Mouse (Mus musculus) ES-CJ7 (cell line): ENCODE results near the gene Gpatch1.
"Not testable (repeated sequence)": the region's sequence is repeated elsewhere in the genome, so short reads cannot be mapped to it uniquely, and the experiment has no call there.

ENCODE experiments used
- DNase-seq: peaks from one replicate; pipeline ENCODE4 v3.0.0; 2011; ENCODE audit warnings: low read depth, low spot score

The Gpatch1 gene

DNA sequence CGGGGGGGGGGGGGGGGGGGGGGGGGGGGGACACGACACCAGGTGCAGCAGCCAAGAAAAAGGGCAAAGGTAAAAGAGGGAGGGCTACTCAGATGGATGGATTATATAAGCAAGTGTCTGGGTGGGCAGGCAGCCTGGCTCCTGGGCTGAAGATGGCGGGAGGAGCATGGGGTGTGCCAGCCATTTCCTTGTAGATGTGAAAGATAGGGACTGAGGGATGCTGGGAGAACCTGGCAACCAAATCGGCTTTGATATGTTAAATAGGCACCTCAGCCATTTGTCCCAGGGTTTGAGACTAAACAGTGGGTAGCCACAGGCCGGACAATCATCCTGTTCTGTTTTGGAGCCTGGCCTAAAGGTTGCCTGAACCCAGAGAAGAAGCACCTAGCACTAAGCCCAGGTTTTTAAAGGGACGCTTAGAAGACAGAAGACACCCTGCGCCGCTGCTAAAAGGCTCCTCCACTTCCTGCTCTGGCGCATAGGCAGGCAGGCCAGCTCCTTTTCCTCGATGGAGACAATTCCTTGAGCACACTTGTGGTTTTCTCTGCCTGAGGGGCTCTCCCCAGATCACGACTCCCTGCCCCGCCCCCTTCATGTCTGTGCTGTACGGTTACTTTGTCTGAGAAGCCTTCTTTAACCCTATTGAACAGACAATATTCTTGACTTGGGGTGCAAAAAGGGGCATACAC, 4.6 kb upstream of the Gpatch1 start:
- DNase-seq, result peak; percentile 92

DNA sequence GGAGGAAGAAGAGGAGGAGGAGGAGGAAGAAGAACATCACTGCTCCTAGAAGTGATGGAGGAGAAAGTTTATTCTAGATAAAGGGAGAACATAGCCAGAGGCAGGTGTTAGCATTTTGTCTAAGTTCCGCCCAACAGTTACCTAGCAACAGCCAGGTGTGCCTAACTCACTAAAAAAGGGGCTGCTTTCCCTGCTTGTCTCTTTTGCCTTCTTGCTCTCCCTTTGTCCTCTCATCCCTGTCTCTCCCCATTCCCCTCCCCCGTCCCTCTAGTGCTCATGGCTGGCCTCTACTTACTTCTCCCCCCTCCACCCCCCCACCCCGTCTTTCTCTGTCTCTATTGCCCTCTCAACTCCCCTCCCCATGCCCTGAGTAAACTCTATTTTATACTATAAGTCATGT, 3.9 kb upstream of the Gpatch1 start:
- DNase-seq, result peak; percentile 73

GRCm38 (mm10) chr7:35319755-35320154, 1.5 kb upstream of the Gpatch1 start:
- DNase-seq, result peak; percentile 73

DNA sequence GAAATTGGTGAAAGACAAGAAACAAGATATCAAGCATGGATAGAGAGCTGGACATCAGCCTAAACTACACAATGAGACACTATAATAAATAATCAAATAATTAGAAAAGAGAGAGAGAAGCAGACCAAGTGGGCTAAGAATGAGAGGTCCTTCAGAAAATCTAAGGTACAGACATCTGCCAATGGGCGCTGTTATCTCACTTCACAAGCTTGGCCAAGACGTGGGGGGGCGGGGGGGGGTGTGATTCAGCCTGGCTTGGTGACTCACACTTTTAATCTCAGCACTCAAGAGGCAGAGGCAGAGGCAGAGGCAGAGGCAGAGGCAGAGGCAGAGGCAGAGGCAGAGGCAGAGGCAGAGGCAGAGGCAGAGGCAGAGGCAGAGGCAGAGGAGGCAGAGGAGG, 981 bp upstream of the Gpatch1 start:
- not testable (repeated sequence) for DNase-seq

- DNase-seq, result peak; percentile 32
These were observed 4.1 kb downstream of the Gpatch1 start for GRCm38 (mm10) chr7:35314156-35314555.

DNA sequence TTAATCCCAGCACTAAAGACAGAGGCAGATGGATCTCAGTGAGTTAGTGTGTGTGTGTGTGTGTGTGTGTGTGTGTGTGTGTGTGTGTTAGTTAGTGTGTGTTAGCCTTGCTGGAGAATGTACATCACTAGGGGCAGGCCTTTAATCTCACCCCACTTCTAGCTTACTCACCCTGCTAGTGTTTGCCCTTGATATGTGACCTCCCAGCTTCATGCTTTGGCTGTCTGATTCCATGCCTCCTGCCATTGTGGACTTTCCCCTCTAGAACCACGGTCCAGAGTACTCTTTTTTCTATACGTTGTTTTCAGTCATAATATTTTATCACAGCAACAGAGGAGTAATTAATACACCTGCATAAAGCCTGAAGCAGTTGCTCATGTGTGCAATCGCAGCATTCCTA, 7.0 kb downstream of the Gpatch1 start:
- DNase-seq, result no peak

DNA sequence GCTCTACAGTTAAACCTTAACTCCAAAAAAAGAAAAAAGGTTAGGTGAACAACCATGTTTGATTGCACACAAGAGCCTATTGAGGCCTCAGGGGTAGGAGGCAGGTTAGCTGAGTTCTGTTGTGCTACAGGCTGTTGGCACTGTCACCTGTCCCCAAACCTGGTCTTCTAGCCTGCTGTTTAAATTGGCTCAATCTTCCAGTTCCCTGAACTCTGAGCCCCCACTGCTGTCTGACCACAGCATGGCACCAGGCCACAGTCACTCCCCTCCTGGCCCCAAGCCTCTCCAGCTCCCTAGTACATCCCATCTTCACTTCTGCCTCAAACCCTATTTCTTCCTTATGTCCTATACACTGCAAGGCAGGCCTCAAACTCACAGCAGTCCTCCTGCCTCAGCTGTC, 17.4 kb downstream of the Gpatch1 start:
- no peak for DNase-seq

DNA sequence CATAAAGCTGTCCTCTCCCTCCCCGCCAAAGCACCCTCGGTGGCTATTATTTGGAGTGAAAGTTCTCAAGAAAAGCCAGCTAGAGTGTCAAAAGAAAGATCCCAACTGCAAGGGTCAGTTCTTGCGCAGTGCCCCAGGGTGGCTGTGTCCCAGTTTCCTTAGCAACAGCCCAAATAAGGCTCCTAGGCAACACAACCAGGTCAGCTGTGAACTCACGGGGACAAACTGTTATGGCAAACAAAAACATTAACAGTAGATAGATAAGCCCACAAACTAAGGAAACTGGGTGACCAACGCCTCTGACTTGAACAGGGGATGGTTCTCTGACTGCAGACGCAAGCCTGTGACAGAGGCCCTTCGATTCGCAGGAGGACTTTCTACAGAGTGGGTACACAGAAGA, 18.6 kb downstream of the Gpatch1 start:
- DNase-seq, result no peak

DNA sequence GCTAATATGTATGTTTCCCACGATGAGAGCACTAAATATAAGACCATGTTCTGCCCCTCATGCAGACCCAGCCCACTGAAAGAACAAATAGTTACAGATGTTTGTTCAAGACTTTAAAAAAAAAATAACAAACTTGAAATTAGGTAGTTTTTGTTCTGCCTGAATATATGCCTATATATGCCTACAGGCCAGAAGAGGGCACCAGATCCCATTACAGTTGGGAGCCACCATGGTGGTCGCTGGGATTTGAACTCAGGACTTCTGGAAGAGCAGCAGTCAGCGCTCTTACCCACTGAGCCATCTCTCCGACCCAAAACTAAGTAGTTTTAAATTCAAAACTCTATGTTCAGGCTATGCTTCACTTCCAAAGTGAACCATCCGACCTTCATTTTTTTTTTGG, 20.4 kb downstream of the Gpatch1 start:
- DNase-seq, result no peak

- no peak for DNase-seq
These were observed 22.6 kb downstream of the Gpatch1 start for GRCm38 (mm10) chr7:35295631-35296030.

DNA sequence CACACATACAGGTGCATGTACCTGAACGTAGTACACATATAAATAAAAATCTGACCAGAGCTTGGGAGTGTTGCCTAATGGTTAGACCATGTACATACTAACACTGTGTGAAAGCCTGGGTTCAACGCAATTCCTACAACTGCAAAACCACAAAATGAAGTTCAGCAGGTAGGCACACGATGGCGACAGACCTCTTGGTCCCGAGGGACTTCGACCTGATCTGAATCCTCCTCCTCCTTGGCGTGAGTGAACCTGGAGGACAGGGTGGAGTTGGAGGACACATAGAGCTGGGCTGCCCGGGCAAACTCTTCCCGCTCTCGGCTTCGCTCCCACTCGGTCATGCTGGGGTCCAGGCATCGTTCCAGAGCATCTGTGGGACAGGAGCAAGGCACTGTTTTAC, 24.8 kb downstream of the Gpatch1 start:
- peak; percentile 61 for DNase-seq

GRCm38 (mm10) chr7:35278933-35279332, 39.3 kb downstream of the Gpatch1 start:
- no peak for DNase-seq

DNA sequence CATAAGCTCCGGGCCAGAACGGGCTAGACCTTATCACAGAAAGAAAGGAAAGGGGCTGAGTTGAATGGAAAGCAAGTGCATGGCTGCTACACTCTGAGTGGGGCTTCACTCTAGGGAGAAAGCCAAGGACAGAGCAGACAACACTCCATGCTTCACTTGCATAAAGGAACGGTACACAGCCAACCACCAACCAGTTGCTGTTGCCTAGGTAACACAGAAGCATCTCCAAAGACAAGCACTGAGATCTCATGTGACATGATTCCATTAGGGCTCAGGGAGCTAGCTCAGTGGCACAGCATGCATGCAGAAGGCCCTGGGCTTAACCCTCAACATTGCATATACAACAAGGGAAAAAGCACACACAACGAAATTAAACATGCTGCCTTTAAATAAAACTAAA, 40.8 kb downstream of the Gpatch1 start:
- DNase-seq, result no peak

DNA sequence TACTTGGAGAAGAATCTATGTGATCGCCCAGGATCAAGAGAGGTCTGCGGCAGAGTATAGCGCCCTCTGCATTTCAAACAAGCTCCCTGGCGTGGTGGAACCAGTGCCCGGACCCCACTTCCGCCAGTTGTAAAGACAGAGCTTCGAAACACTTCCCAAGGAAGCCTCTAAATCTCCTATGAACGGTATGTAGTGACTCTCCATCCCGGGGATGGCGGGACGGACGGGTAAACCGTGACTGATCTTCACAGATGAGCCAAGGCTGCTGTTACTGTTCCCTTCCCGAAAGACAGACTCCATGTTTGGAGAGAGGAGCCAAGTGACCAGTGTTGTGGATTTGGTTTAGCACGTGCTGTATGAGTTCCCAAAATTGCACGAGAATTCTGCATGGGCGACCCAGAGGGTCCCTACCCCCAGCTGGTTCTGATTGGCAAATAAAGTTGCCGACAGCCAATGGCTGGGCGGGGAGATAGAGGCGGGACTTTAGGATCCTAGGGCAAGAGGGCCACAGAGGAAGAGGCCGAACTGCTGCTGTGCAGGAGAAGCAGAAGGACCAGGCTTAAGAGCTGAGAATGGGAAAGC, 48.7 kb downstream of the Gpatch1 start:
- DNase-seq, result peak; percentile 87

DNA sequence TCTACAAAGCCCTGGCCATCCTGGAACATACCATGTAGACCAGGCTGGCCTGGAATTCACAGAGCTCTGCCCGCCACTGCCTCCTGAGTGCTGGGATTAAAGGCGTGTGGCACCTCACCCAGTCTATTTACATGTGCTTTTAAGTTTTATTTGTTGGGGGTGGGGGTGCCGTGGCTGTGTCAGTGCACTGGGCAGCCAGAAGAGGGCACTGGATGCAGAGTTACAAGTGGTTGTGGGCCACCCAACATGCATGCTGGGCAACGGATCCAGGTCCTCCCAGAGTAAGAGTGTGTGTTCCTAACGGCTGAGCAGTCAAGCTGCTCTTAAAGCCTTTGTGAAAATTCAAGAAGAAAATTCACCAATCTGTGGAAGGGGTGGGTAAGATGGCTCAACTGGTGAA, 50.4 kb downstream of the Gpatch1 start:
- DNase-seq, result peak; percentile 80

DNA sequence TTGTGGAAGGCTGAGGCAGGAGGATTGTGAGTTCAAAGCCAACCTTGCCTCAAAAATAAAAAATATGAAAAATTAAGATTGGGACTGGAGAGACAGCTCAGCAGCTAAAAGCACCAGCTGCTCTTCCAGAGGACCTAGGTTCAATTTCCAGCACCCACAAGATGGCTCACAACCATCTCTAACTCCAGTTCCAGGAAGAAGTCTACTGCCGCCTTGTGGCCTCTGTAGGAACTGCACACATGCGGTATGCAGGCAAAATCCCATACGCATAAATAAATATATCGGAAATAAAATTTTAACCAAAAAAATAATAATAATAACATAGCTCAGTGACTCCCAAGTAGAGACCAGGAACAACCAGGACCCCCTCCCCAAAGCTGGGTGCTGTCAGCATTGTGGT, 51.6 kb downstream of the Gpatch1 start:
- peak; percentile 68 for DNase-seq

DNA sequence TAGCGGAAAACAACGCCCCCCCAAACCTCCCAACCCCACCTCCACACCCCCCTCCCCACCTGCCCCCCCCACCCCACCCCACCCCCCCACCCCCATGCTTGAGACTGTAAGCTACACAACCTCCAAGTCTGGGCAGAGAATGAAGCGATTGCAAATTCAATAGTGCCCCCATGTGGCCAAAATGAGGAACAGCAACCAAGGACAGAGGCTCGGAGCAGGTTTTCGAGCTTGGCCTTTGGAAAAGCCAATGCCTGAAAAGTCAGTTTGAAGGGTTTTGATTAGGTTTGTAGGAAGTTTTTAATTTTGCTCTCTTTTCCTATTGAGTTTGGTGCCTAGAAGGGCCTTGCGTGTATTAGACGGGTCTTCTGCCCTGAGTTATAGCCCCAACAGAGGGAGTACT, 53.5 kb downstream of the Gpatch1 start:
- DNase-seq, result peak; percentile 52

DNA sequence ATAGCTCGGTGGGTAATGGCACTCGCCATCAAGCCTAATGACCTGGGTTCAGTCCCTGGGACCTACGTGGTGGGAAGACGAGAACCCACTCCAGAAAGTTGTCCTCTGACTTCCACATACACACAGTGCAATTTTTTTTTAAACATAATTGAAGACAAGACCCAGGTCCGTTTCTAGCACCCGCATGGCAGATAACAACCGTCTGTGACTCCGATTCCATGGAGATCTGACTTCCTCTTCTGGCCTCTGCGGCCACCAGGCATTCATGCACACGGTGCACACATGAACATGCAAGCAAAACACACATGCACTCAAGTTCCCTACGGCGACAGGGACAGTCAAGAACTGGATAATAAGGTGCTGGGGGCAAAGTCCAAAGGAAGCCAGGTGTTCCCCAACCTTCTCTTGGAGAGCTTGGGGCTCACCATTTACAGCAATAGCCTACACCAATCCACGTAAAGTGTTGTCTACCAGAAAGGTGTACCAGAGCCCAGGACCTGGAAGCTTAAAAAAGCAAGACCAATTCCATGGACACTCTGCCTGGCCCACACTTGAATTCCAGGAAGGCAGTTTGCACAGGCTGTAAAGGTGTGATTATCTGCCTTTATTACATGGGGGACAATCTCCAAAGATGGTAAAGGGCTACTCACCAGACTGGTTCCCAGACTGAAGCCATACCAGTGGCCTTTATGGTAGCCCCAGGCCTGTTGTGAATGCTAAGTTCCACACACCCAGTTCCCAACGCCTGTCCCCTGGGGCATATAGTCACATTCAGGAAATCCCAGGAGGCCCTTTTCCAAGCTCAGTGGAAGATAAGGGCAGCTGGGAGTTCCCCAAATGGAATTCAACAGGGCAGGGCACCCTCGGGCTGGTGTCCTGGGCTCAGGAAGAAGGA, 54.4 kb downstream of the Gpatch1 start:
- DNase-seq, result no peak

GRCm38 (mm10) chr7:35259384-35259783, 58.9 kb downstream of the Gpatch1 start:
- DNase-seq, result peak; percentile 91

GRCm38 (mm10) chr7:35258294-35258693, 59.9 kb downstream of the Gpatch1 start:
- DNase-seq, result no peak

DNA sequence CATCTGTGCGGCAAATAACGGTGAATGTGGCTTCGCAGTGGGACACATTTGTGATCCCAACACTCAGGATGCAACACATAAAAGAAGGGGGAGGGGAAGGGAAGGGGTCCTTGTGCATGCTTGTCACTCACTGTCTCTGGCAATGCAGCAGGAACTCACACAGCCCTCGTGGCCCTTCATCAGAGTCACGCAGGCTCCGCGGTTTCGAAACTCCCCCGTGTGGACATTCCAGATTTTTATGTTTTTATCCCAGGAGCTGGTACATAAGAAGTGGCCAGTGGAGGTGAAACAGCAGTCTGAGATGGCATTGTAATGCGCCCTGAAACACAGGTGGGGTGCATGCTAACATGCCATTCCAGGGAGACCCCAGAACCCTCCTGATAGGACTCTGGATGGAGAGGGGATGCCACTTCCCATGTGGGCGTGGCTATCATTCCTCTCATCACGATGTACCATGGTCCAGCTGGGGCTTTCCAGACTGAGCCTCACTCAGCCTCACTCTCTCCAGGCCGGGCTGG, 66.1 kb downstream of the Gpatch1 start:
- peak; percentile 57 for DNase-seq

- not testable (repeated sequence) for DNase-seq
These were observed 80.3 kb downstream of the Gpatch1 start for GRCm38 (mm10) chr7:35237935-35238334.
